Mouse (Mus musculus): ENCODE results near the gene Smoc1. TPM values are rescaled to one million over a fixed set of nuclear protein-coding genes. Genes with fewer than 3 reads are reported as not detected.

Gene Smoc1
- total RNA-seq, 2 experiments from 2014 or later, result 7.4 to 7.8 TPM

- no peak for DNase-seq
These were observed 146.4 kb downstream of the Smoc1 start for GRCm38 (mm10) chr12:81173011-81173410.

GRCm38 (mm10) chr12:81173893-81174292 is 147.3 kb downstream of the Smoc1 start:
- no peak for DNase-seq

- DNase-seq, result no peak
These were observed 148.6 kb downstream of the Smoc1 start for GRCm38 (mm10) chr12:81175252-81175651.

- DNase-seq, result peak; percentile 47 to 53
These were observed 155.5 kb downstream of the Smoc1 start for GRCm38 (mm10) chr12:81182073-81182472.

- DNase-seq, result no peak
These were observed 158.4 kb downstream of the Smoc1 start for GRCm38 (mm10) chr12:81184967-81185366.

- no peak for DNase-seq
These were observed 159.5 kb downstream of the Smoc1 start for GRCm38 (mm10) chr12:81186081-81186480.

GRCm38 (mm10) chr12:81186668-81187067 is 160.1 kb downstream of the Smoc1 start:
- DNase-seq, result no peak

- DNase-seq, result no peak
These were observed 161.8 kb downstream of the Smoc1 start for GRCm38 (mm10) chr12:81188423-81188822.

GRCm38 (mm10) chr12:81188996-81189395 is 162.4 kb downstream of the Smoc1 start:
- DNase-seq, result no peak

GRCm38 (mm10) chr12:81189636-81190035 is 163.0 kb downstream of the Smoc1 start:
- DNase-seq, result no peak

- DNase-seq, result no peak
These were observed 167.4 kb downstream of the Smoc1 start for GRCm38 (mm10) chr12:81193968-81194367.

GRCm38 (mm10) chr12:81197468-81198075 is 171.0 kb downstream of the Smoc1 start:
- DNase-seq, result no peak

- DNase-seq, result peak; percentile 65 to 70
These were observed 172.8 kb downstream of the Smoc1 start for GRCm38 (mm10) chr12:81199280-81199955.

GRCm38 (mm10) chr12:81203226-81203625 is 176.6 kb downstream of the Smoc1 start:
- no peak for DNase-seq

- no peak for DNase-seq
These were observed 179.3 kb downstream of the Smoc1 start for GRCm38 (mm10) chr12:81205619-81206560.

GRCm38 (mm10) chr12:81208559-81208958 is 182.0 kb downstream of the Smoc1 start:
- no peak for DNase-seq

GRCm38 (mm10) chr12:81219339-81219738 is 192.7 kb downstream of the Smoc1 start:
- no peak for DNase-seq

GRCm38 (mm10) chr12:81223276-81223675 is 196.7 kb downstream of the Smoc1 start:
- DNase-seq, result no peak

- no peak for DNase-seq
These were observed 198.2 kb downstream of the Smoc1 start for GRCm38 (mm10) chr12:81224843-81225242.

- no peak for DNase-seq
These were observed 199.5 kb downstream of the Smoc1 start for GRCm38 (mm10) chr12:81225966-81226577.

GRCm38 (mm10) chr12:81226590-81226989 is 200.0 kb downstream of the Smoc1 start:
- no peak for DNase-seq

- DNase-seq, result peak; percentile 35 to 52
These were observed 201.3 kb downstream of the Smoc1 start for GRCm38 (mm10) chr12:81227767-81228460.

Measured in layer of hippocampus, postnatal 36 days (tissue).